Mouse (Mus musculus) midbrain, embryonic 16.5 days (tissue): ENCODE results near the gene Cntln. TPM values are rescaled to one million over a fixed set of nuclear protein-coding genes. Genes with fewer than 3 reads are reported as not detected.
A peak's percentile ranks its signal among the peaks of the same experiment; 100 is the strongest.

ENCODE experiments used
- ATAC-seq: fragments of 200-750 bp; cut with Nextera tagmentation; 2 replicates; pipeline ENCODE4 v1.8.0; 2017; ENCODE audit warnings: moderate TSS enrichment
- H3K27ac ChIP-seq: fragments of 300-500 bp; sonication (generic); 2 replicates; pipeline ENCODE4 v1.5.1; 2014; ENCODE audit warnings: mild to moderate bottlenecking, low read length, mixed read lengths
- H3K27me3 ChIP-seq: fragments of 300-500 bp; sonication (generic); 2 replicates; pipeline ENCODE4 v1.6.1; 2014; ENCODE audit warnings: low read depth, low read length, mixed read lengths; ENCODE audit not compliant: control insufficient read depth, insufficient read depth
- H3K36me3 ChIP-seq: fragments of 300-500 bp; sonication (generic); 2 replicates; pipeline ENCODE4 v1.6.1; 2014; ENCODE audit warnings: mild to moderate bottlenecking, low read length, moderate library complexity, mixed read lengths; ENCODE audit not compliant: control insufficient read depth, insufficient read depth
- H3K4me1 ChIP-seq: fragments of 300-500 bp; sonication (generic); 2 replicates; pipeline ENCODE4 v1.6.1; 2014; ENCODE audit warnings: mild to moderate bottlenecking, low read length, mixed read lengths; ENCODE audit not compliant: control insufficient read depth, insufficient read depth
- H3K4me2 ChIP-seq: fragments of 300-500 bp; sonication (generic); 2 replicates; pipeline ENCODE4 v1.6.1; 2014; ENCODE audit warnings: mild to moderate bottlenecking, low read length, mixed read lengths
- H3K4me3 ChIP-seq: fragments of 300-500 bp; sonication (generic); 2 replicates; pipeline ENCODE4 v1.5.1; 2014; ENCODE audit warnings: low read depth, mild to moderate bottlenecking, low read length, moderate library complexity, mixed read lengths
- H3K9ac ChIP-seq: fragments of 300-500 bp; sonication (generic); 2 replicates; pipeline ENCODE4 v1.6.1; 2014; ENCODE audit warnings: low read depth, low read length, mixed read lengths
- H3K9me3 ChIP-seq: fragments of 300-500 bp; sonication (generic); replicated peaks from 2 replicates; pipeline ENCODE4 v1.6.1; 2014; ENCODE audit warnings: mild to moderate bottlenecking, low read length, mixed read lengths; ENCODE audit not compliant: control insufficient read depth, poor library complexity, severe bottlenecking
- WGBS: fragments of 180-500 bp; shearing (Covaris S2); extraction: QIAGEN DNeasy Blood & Tissue Kit; methylation state at CpG from one replicate; pipeline ENCODE4 v1.1.7; 2014; 5-methylcytosine and 5-hydroxymethylcytosine counted together
- polyA plus RNA-seq: library from polyadenylated mRNA; unstranded; fragments of >200 nt; fragmentation: Nextera tagmentation; extraction: Ambion mirVana; gene quantifications from 2 replicates; pipeline ENCODE4 v1.2.1, GENCODE M21; 2015

Gene Cntln
- 4.6 and 4.7 TPM in 2 replicates for polyA plus RNA-seq

- Histone ChIP-seq H3K27ac (peak within 1 kb of the TSS; percentile 89), H3K4me1 (peaks cover 6% of the 10 kb centered on the region; the same call in 1 of the 2 replicates), H3K4me2 (peak within 1 kb of the TSS; percentile 84), H3K36me3 (no peaks in the 10 kb centered on the region), H3K9ac (peak within 1 kb of the TSS; percentile 94), H3K4me3 (peak within 1 kb of the TSS; percentile 91), H3K9me3 (no peaks in the 10 kb centered on the region), H3K27me3 (no peaks in the 10 kb centered on the region)
- peak; percentile 97 for ATAC-seq
- WGBS: under 1% methylated on average over 41 of the region's 50 CpGs
Measured at GRCm38 (mm10) chr4:84884111-84884538, at the start of gene Cntln. Cntln (plus strand) TSS chr4:84884309.

GRCm38 (mm10) chr4:84836979-84837378 lies 47.1 kb upstream of the Cntln start:
- no peaks in the 10 kb centered on the region for H3K4me1 ChIP-seq
- no peaks in the 10 kb centered on the region for H3K27me3 ChIP-seq
- ATAC-seq: no peak
- no peaks in the 10 kb centered on the region for H3K9me3 ChIP-seq
- H3K9ac ChIP-seq: no peak overlapping the region
- H3K36me3 ChIP-seq: no peaks in the 10 kb centered on the region
- no peak overlapping the region for H3K27ac ChIP-seq
- H3K4me3 ChIP-seq: no peak overlapping the region
- 45% methylated on average over 5 of the region's 5 CpGs for WGBS
- H3K4me2 ChIP-seq: no peak overlapping the region

GRCm38 (mm10) chr4:84838545-84838944 lies 45.6 kb upstream of the Cntln start:
- Histone ChIP-seq H3K4me1 (no peaks in the 10 kb centered on the region), H3K27me3 (no peaks in the 10 kb centered on the region), H3K4me3 (no peak overlapping the region), H3K36me3 (no peaks in the 10 kb centered on the region), H3K9me3 (no peaks in the 10 kb centered on the region), H3K9ac (no peak overlapping the region), H3K27ac (no peak overlapping the region), H3K4me2 (no peak overlapping the region)
- WGBS: 88% methylated on average over 3 of the region's 3 CpGs
- ATAC-seq: no peak

GRCm38 (mm10) chr4:84839466-84839865 lies 44.6 kb upstream of the Cntln start:
- no peak overlapping the region for H3K4me2 ChIP-seq
- no peak overlapping the region for H3K9ac ChIP-seq
- H3K36me3 ChIP-seq: no peaks in the 10 kb centered on the region
- no peaks in the 10 kb centered on the region for H3K9me3 ChIP-seq
- H3K4me3 ChIP-seq: no peak overlapping the region
- ATAC-seq: no peak
- no peak overlapping the region for H3K27ac ChIP-seq
- WGBS: 85% methylated on average over 2 of the region's 2 CpGs
- H3K4me1 ChIP-seq: no peaks in the 10 kb centered on the region
- no peaks in the 10 kb centered on the region for H3K27me3 ChIP-seq

- H3K4me3 ChIP-seq: no peak overlapping the region
- H3K27ac ChIP-seq: no peak overlapping the region
- H3K4me1 ChIP-seq: no peaks in the 10 kb centered on the region
- H3K27me3 ChIP-seq: no peaks in the 10 kb centered on the region
- no peaks in the 10 kb centered on the region for H3K9me3 ChIP-seq
- no peak overlapping the region for H3K4me2 ChIP-seq
- 73% methylated on average over 2 of the region's 2 CpGs for WGBS
- no peak overlapping the region for H3K9ac ChIP-seq
- no peak for ATAC-seq
- no peaks in the 10 kb centered on the region for H3K36me3 ChIP-seq
Measured at GRCm38 (mm10) chr4:84857588-84857987, 26.5 kb upstream of the Cntln start.

- Histone ChIP-seq H3K4me3 (no peak overlapping the region), H3K27me3 (no peaks in the 10 kb centered on the region), H3K4me2 (no peak overlapping the region), H3K36me3 (no peaks in the 10 kb centered on the region), H3K4me1 (no peaks in the 10 kb centered on the region), H3K9me3 (no peaks in the 10 kb centered on the region), H3K9ac (no peak overlapping the region), H3K27ac (no peak overlapping the region)
- ATAC-seq: no peak
- WGBS: 43% methylated on average over 3 of the region's 3 CpGs
Measured at GRCm38 (mm10) chr4:84876347-84876746, 7.8 kb upstream of the Cntln start.

- H3K27ac ChIP-seq: peak overlapping the region; percentile 89; the same call in 1 of the 2 replicates
- no peaks in the 10 kb centered on the region for H3K27me3 ChIP-seq
- H3K4me2 ChIP-seq: peak overlapping the region; percentile 84
- H3K36me3 ChIP-seq: no peaks in the 10 kb centered on the region
- peak overlapping the region; percentile 91 for H3K4me3 ChIP-seq
- H3K9me3 ChIP-seq: no peaks in the 10 kb centered on the region
- 47% methylated on average over 12 of the region's 12 CpGs for WGBS
- H3K4me1 ChIP-seq: peaks cover 6% of the 10 kb centered on the region; the same call in 1 of the 2 replicates
- peak; percentile 36 for ATAC-seq
- peak overlapping the region; percentile 94; the same call in 1 of the 2 replicates for H3K9ac ChIP-seq
Measured at GRCm38 (mm10) chr4:84883646-84884045, 463 bp upstream of the Cntln start.

- Histone ChIP-seq H3K4me2 (peak overlapping the region; percentile 84), H3K4me3 (peak overlapping the region; percentile 91), H3K4me1 (peaks cover 6% of the 10 kb centered on the region; the same call in 1 of the 2 replicates), H3K27me3 (no peaks in the 10 kb centered on the region), H3K27ac (peak overlapping the region; percentile 89), H3K9me3 (no peaks in the 10 kb centered on the region), H3K9ac (peak overlapping the region; percentile 94), H3K36me3 (no peaks in the 10 kb centered on the region)
- WGBS: 1% methylated on average over 36 of the region's 60 CpGs
- ATAC-seq: peak; percentile 89
Measured at GRCm38 (mm10) chr4:84884539-84885270, 596 bp downstream of the Cntln start.

GRCm38 (mm10) chr4:84885271-84885540 lies 1.1 kb downstream of the Cntln start:
- no peak for ATAC-seq
- Histone ChIP-seq H3K4me2 (peak overlapping the region; percentile 84), H3K4me3 (peak overlapping the region; percentile 91), H3K36me3 (no peaks in the 10 kb centered on the region), H3K4me1 (peaks cover 6% of the 10 kb centered on the region; the same call in 1 of the 2 replicates), H3K27me3 (no peaks in the 10 kb centered on the region), H3K9me3 (no peaks in the 10 kb centered on the region), H3K27ac (no peak overlapping the region), H3K9ac (peak overlapping the region; percentile 94)
- 33% methylated on average over 1 of the region's 1 CpGs for WGBS
